Mouse (Mus musculus): ENCODE data around the gene Rrp1b.
"Not testable (repeated sequence)": the region's sequence is repeated elsewhere in the genome, so short reads cannot be mapped to it uniquely, and the experiment has no call there.

The Rrp1b gene

DNA sequence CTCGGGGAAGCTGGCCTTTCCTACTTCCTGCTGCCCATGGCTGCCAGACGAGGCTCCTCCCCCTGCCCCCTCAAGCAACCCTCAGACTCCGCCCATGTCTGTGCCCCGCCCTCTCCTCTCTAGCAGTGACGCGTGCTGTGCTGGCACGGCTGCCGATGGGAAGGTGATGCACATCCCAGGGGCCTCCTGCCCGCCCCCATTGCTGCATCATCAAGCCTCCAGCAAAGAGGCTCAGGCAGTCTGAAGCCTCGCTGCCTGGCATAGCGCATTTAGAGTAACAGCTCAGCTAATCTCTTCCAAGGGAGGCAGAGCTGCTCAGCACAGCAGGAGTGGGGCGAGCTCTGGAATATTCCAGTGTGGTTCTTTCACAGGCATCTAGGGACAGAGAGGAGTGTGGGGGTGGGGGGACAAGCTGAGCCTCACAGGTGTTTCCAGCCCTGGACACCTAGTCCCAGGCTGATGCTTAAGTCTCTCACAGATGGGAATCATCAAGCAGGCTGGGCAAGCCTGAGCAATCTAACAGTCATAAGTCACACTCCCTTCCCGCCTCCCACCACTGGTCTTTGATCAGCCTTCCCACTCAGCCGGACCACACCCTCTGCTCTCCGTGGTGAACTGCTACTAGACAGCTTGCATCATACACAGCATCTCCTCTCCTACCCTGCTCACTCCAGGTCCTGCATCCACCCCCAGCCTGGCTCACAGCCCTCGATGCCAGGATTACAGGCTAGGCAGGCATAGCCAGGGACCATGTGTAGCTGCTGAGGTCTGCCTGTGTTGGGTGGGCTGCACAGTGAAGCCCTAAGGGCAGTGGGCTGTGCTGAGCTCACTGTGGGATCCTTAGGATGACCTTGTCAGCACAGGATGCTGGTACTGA is 55.7 kb downstream of the Rrp1b start:
- not testable (repeated sequence) for DNase-seq

DNA sequence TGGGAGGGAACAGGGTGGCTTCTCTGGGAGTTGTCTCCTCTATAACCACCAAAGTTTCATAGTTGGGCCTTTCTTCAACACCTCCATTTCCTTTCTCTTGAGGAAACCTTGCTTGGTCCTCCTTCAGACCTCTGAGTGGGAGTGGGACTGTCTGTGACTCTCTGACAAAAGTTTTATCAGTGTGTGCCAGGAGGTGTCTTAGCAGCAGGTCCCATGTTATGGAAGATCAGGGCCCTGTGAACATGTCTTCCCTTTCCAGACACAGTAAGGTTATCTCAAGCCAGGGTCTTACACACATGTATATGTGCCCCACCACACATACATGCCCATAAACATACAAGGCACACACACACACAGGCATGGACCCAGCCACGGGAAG is 56.3 kb downstream of the Rrp1b start:
- DNase-seq: no peak

DNA sequence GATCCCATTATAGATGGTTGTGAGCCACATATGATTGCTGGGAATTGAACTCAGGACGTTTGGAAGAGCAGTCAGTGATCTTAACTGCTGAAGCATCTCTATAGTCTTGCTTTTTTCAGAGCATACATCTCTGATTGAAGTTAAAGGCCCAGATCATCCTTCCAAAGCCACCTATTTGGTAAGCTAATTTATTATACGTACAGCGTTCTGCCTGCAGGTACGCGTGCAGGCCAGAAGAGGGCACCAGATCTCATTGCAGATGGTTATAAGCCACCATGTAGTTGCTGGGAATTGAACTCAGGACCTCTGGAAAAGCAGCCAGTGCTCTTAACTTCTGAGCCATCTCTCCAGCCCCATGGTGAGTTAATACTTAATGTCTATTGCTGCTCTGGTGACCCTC is 57.0 kb downstream of the Rrp1b start:
- no peak for DNase-seq

DNA sequence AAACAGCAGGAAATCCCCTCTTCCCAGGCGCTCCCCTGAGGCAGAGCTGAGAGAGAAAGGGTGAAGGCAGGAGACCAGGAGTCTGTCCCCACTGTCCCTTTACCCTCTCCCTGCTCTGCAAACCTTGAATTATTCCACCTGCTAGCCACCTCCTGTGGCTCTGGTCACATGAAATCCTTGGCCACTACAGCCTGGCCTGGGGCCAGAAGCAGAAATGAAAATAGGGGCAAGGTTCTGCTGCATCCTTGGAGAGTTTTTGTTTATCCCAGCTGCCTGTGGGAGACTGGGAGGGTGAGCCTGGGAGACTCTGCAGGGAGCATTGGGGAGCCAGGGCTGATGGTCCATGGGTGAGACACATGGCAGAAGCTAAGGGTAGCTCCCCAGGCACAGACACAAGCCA is 61.8 kb downstream of the Rrp1b start:
- no peak for DNase-seq

GRCm38 (mm10) chr17:32098905-32099304 is 63.0 kb downstream of the Rrp1b start:
- not testable (repeated sequence) for DNase-seq

DNA sequence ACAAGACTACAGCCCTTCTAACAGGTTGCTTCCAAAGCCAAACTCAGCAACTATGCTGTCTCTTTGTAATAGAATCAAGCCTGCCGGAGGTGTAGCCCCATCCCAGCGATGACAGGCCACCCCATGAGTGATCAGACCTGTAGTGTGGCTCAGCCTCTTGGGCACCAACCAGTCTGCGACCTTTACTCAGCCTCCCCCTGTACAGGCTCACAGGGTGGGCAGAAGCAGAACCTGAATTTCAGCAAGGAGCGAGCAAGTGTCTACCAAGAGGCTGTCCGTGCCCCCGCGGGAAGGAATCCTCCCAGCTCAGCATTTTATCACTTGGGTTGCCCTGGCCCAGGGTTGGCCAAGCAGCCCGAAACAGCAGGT is 63.7 kb downstream of the Rrp1b start:
- no peak for DNase-seq

- DNase-seq: peak; percentile 37
Observed at GRCm38 (mm10) chr17:32099943-32100586, 64.2 kb downstream of the Rrp1b start.

DNA sequence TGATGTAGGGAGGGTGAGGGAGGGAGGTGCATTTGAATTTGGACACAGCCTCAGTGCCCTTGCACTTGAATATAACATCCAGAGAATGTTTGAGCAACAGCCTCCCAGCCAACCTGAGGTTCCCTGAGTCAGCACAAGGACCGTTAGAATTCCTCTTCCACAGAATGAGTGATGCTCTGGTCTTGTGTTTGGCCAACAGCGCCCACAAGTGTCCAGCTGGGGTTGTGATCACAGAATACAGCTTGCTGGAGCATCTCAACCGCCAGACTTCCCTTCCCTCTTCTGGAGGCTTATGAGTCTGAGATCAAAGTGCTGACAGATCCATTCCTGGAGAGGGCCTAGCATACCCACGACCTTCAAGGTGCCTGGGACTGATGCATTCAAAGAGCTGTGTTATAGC is 67.2 kb downstream of the Rrp1b start:
- no peak for DNase-seq

GRCm38 (mm10) chr17:32106358-32106757 is 70.5 kb downstream of the Rrp1b start:
- no peak for DNase-seq

GRCm38 (mm10) chr17:32107877-32108276 is 72.0 kb downstream of the Rrp1b start:
- DNase-seq: no peak

- not testable (repeated sequence) for DNase-seq
Observed at GRCm38 (mm10) chr17:32108320-32109011, 72.6 kb downstream of the Rrp1b start.

- DNase-seq: no peak
Observed at GRCm38 (mm10) chr17:32109201-32109940, 73.5 kb downstream of the Rrp1b start.

DNA sequence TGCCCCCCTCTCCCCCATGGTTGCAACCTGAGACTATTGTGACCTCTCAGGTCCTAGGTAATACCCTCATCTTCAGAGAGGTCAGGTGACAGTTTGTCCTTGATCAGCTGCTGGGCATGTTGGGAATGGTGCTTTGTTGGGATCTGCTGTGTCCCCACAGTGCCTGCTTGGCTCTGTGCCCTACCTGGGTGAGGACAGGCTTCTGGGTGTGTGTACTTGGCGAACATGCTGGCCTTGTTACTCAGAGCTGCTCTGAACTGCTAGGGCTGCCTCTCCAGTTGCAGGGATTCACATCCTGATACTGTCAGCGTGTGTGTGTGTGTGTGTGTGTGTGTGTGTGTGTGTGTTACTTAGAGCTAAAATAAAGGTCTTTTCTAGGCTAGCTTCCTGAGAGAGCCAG is 74.5 kb downstream of the Rrp1b start:
- DNase-seq: no peak

- no peak for DNase-seq
Observed at GRCm38 (mm10) chr17:32110980-32111780, 75.3 kb downstream of the Rrp1b start.

Data from cerebellum, adult 8-10 months (tissue).